Mouse (Mus musculus) G1E-ER4 (cell line): ENCODE results near the gene Gtf2ird1. TPM values are rescaled to one million over a fixed set of nuclear protein-coding genes. Genes with fewer than 3 reads are reported as not detected.

Experiments
- GATA1 ChIP-seq: IDR thresholded peaks from one replicate; pipeline ENCODE4 v1.8.0; 2012; ENCODE audit warnings: low read length, inconsistent platforms
- polyA plus RNA-seq: library from polyadenylated mRNA; stranded (reverse); fragments of >175 nt; gene quantifications from 2 replicates; pipeline ENCODE4 v1.2.3, GENCODE M21; 2012

Gtf2ird1 gene
- polyA plus RNA-seq, 1 experiment = 0.95 TPM

DNA sequence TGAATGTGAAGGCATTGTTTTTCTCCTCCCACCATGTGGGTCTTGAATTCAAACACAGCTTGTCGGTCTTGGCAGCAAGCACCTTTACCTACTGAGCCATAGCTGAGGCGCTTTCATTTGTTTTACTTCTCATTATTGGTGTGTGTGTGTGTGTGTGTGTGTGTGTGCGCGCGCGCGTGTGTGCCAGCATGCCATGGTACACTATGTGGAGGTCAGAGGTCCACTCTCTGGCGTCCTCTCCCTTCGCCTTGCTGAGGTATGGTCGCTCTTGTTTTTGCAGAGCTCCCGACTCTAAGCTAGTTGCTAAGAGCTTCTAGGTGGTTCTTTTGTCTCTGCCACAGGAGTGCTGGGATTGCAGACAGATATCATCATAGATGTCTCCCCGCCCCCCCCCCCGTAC, 134.2 kb downstream of the Gtf2ird1 start:
- TF ChIP-seq GATA1 = no peak

DNA sequence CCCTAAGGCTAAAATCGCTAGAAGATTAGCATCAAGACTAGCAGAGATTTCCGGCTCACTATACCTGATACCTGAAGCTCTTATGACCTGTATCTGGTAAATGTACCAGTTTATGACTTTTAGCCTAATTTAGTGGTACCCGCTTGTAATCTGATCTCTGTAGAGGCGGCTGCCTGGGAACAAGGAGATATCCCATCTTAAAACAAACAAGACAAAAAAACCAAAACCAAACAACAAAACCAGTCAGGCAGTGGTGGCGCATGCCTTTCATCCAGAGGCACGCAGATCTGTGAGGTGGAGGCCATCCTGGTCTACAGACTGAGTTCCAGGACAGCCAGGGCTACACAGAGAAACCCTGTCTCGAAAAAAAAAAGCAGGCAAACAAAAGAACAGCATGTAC, 134.8 kb downstream of the Gtf2ird1 start:
- no peak for TF ChIP-seq GATA1

DNA sequence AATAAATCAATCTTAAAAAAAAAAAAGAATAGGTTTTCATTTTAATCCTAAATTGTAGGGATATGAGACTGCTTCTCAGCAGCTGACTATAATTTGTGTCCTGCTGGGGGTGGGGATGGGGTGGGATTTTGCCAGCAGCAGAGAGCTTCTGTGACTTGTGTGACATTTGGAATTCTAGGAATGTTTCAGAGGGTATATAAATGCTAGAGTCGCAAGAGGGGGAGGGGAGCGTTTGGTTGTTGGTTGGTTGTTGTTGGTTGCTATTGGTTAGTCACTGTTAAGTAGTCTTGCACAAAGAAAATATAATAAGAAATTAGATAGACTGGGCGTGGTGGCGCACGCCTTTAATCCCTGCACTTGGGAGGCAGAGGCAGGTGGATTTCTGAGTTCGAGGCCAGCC, 137.6 kb downstream of the Gtf2ird1 start:
- TF ChIP-seq GATA1 = no peak

- no peak for TF ChIP-seq GATA1
Observed at GRCm38 (mm10) chr5:134316721-134317120, 139.8 kb downstream of the Gtf2ird1 start.

- no peak for TF ChIP-seq GATA1
Observed at GRCm38 (mm10) chr5:134315623-134316350, 140.7 kb downstream of the Gtf2ird1 start.

GRCm38 (mm10) chr5:134314688-134315622, 141.6 kb downstream of the Gtf2ird1 start, which contains the start of gene Gtf2i:
Gtf2i (minus strand) TSS chr5:134314760.
- TF ChIP-seq GATA1 = no peak

GRCm38 (mm10) chr5:134314068-134314674, 142.3 kb downstream of the Gtf2ird1 start:
- no peak for TF ChIP-seq GATA1

DNA sequence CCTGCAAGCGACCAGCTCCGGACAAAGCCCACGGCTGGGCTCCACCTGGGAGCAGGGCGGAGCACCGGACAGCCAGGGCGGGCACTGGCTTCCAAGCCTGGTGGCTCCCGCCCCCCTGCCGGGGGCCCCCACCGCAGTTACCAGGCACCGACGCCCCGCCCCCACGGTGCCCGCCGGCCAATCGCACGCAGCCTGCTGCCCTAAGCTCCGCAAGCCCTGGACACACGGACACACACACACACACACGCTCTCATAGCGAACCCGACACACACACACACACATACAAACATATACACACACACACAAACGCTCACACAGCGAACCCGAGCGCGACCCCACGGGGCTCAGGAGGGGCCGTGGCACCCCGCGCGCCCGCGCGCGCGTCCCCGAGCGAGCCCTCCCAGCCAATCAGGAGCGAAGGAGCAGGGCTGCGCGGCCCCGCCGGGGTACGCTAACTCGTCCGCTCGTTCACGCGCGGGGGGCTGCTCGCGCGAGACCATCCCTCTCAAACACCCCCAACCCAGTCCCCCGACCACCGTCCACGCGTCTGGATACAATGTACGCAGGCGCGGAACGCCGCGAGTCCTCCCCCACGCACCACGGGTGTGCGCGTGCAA, 143.0 kb downstream of the Gtf2ird1 start:
- TF ChIP-seq GATA1 = no peak

GRCm38 (mm10) chr5:134312691-134313450, 143.6 kb downstream of the Gtf2ird1 start:
- TF ChIP-seq GATA1 = no peak

DNA sequence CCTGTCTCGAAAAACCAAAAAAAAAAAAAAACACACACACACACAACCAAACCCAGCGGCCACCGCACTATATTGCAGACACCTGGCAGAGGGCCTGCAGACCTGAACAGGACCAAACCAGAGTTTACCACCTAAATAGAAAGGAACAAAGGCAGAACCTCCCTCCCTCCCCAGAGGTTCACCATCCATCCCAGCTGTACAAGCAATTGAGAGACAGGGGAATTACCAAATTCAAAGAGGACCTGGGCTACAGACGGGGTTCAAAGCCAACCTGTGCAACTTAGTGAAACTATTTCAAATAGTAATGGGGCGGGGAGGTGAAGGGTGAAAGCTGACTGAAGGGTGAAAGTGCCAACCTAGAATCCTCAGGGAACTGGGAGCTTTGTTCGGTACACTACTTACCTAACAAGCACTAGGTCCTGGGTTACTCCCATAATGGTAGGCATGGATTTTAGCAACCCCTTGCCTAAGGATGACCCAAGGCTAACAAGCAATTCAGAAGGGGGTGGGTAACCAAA, 144.6 kb downstream of the Gtf2ird1 start:
- TF ChIP-seq GATA1 = no peak

- no peak for TF ChIP-seq GATA1
Observed at GRCm38 (mm10) chr5:134310201-134310600, 146.3 kb downstream of the Gtf2ird1 start.

DNA sequence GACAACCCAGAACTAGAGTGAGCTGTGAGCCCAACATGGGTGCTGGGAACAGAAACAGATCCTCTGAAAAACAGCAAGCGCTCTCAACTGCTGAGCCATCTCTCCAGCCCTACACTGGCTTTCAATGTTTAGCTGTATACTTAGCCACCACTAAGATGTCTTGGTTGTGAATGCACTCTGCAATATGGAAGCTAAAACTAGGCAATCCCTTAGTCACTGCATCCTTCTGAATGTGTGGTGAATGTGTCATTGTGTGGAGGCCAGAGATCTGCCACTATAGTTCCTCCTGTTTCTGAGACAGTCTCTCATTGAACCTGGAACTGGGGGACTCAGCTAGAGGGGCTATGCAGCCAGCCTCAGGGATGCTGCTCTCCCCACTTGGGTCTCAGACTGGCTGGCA, 147.2 kb downstream of the Gtf2ird1 start:
- no peak for TF ChIP-seq GATA1

Other genes with a start within 250 kb of the Gtf2ird1 start
- 0.22 and 0.26 TPM in 2 replicates for gene Ncf1, start 227.1 kb downstream of the Gtf2ird1 start, polyA plus RNA-seq
- gene Gtf2i, start 142.0 kb downstream of the Gtf2ird1 start, polyA plus RNA-seq = 290 and 408 TPM in 2 replicates
- 0.59 and 0.65 TPM in 2 replicates for gene Clip2, start 95.7 kb upstream of the Gtf2ird1 start, polyA plus RNA-seq
- not detected in 2 replicates for gene Syna, start 103.5 kb upstream of the Gtf2ird1 start, polyA plus RNA-seq
- gene Rfc2, start 124.7 kb upstream of the Gtf2ird1 start, polyA plus RNA-seq = 56.3 and 65.0 TPM in 2 replicates
- gene Lat2, start 158.3 kb upstream of the Gtf2ird1 start, polyA plus RNA-seq = 0.54 TPM in 1 of 2 replicates, not detected in the other
- 348 and 404 TPM in 2 replicates for gene Eif4h, start 182.8 kb upstream of the Gtf2ird1 start, polyA plus RNA-seq
- gene Limk1, start 231.9 kb upstream of the Gtf2ird1 start, polyA plus RNA-seq = 2.5 and 3.2 TPM in 2 replicates